Mouse (Mus musculus): ENCODE measurements around the gene 4930433I11Rik. TPM values are rescaled to one million over a fixed set of nuclear protein-coding genes. Genes with fewer than 3 reads are reported as not detected.

The 4930433I11Rik gene
- polyA plus RNA-seq (2017; shearing (Covaris generic)): not detected

GRCm38 (mm10) chr7:40987243-40987642 lies at the start of gene 4930433I11Rik:
4930433I11Rik (plus strand) TSS chr7:40987543.

DNA sequence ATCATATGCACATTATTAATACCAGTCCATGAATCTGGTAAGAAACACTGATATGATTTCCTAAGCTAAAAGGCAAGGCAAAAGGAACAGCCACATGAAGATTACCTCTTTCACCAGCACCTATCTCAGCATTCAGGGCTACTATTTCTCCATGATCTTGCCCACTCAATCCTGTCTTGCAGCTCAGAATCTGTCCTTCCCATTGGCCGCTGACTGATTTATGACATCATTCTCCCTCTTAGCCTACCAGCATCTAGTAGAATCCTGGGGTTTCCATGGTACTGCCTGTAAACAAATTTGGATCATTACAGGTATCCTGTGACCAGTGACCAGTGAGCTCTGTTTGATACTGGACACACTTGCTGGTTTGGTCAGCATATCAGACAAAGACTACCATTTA lies 45.1 kb downstream of the 4930433I11Rik start, which contains the start of gene Gm4884:
Gene Gm4884 (plus strand): TSS at position 301 of the 400 bp plus-strand sequence.

Other genes starting within 250 kb of the 4930433I11Rik start
- gene Vstm2b, start 89.2 kb upstream of the 4930433I11Rik start, polyA plus RNA-seq (2017; shearing (Covaris generic)): not detected
- gene Gm4884, start 45.2 kb downstream of the 4930433I11Rik start, polyA plus RNA-seq (2017; shearing (Covaris generic)): not detected
- not detected for gene Gm5592, start 166.3 kb downstream of the 4930433I11Rik start, polyA plus RNA-seq (2017; shearing (Covaris generic))

Data from CD4-positive, CD25-positive, alpha-beta regulatory T cell (primary cell).